Mouse (Mus musculus) lung, embryonic 14.5 days (tissue): ENCODE measurements around the gene Uba5. TPM values are rescaled to one million over a fixed set of nuclear protein-coding genes. Genes with fewer than 3 reads are reported as not detected.
A peak's percentile ranks its signal among the peaks of the same experiment; 100 is the strongest.

Source experiments
- ATAC-seq: fragments of 200-750 bp; cut with Nextera tagmentation; 2 replicates; pipeline ENCODE4 v1.8.0; 2017; ENCODE audit warnings: mild to moderate bottlenecking, moderate TSS enrichment, moderate library complexity; ENCODE audit not compliant: insufficient read depth
- DNase-seq: peaks from one replicate; pipeline ENCODE4 v3.0.0-alpha.2; 2015
- H3K27ac ChIP-seq: fragments of 300-500 bp; sonication (generic); 2 replicates; pipeline ENCODE4 v1.5.1; 2014; ENCODE audit warnings: low read depth, mild to moderate bottlenecking, moderate library complexity
- H3K27me3 ChIP-seq: fragments of 300-500 bp; sonication (generic); 2 replicates; pipeline ENCODE4 v1.6.1; 2014; ENCODE audit warnings: low read length, control low read depth; ENCODE audit not compliant: insufficient read depth
- H3K36me3 ChIP-seq: fragments of 300-500 bp; sonication (generic); 2 replicates; pipeline ENCODE4 v1.6.1; 2014; ENCODE audit warnings: control low read depth; ENCODE audit not compliant: insufficient read depth
- H3K4me1 ChIP-seq: fragments of 300-500 bp; sonication (generic); 2 replicates; pipeline ENCODE4 v1.6.1; 2014; ENCODE audit warnings: antibody characterized with exemption, control low read depth; ENCODE audit not compliant: insufficient read depth
- H3K4me2 ChIP-seq: fragments of 300-500 bp; sonication (generic); 2 replicates; pipeline ENCODE4 v1.6.1; 2014; ENCODE audit warnings: mild to moderate bottlenecking
- H3K4me3 ChIP-seq: fragments of 300-500 bp; sonication (generic); 2 replicates; pipeline ENCODE4 v1.5.1; 2014; ENCODE audit warnings: low read depth, low read length
- H3K9ac ChIP-seq: fragments of 300-500 bp; sonication (generic); 2 replicates; pipeline ENCODE4 v1.6.1; 2014
- H3K9me3 ChIP-seq: fragments of 300-500 bp; sonication (generic); 2 replicates; pipeline ENCODE4 v1.6.1; 2016; ENCODE audit warnings: low read depth, low read length, control low read depth
- CTCF ChIP-seq: IDR thresholded peaks from 2 replicates; pipeline ENCODE4 v1.5.1; 2016; ENCODE audit warnings: antibody characterized with exemption, low read depth
- WGBS: fragments of 180-500 bp; shearing (Covaris S2); extraction: QIAGEN DNeasy Blood & Tissue Kit; methylation state at CpG from one replicate; pipeline ENCODE4 v1.1.7; 2014; 5-methylcytosine and 5-hydroxymethylcytosine counted together
- polyA plus RNA-seq: library from polyadenylated mRNA; unstranded; fragments of >200 nt; fragmentation: Nextera tagmentation; extraction: Ambion mirVana; gene quantifications from 2 replicates; pipeline ENCODE4 v1.2.1, GENCODE M21; 2014

Uba5 gene
- polyA plus RNA-seq, 1 experiment from 2014 or later: 56.2 TPM

GRCm38 (mm10) chr9:104102301-104102700 lies 39.4 kb upstream of the Uba5 start:
- peak; percentile 32 for DNase-seq
- no peaks in the 10 kb centered on the region for H3K36me3 ChIP-seq
- no peak overlapping the region for H3K4me2 ChIP-seq
- peak; percentile 24; the same call in 1 of the 2 replicates for ATAC-seq
- no peak overlapping the region for H3K27ac ChIP-seq
- H3K4me1 ChIP-seq: no peaks in the 10 kb centered on the region
- no peak overlapping the region for H3K9ac ChIP-seq
- H3K4me3 ChIP-seq: no peak overlapping the region
- WGBS: 35% methylated on average over 6 of the region's 6 CpGs
- no peaks in the 10 kb centered on the region for H3K27me3 ChIP-seq
- no peak for TF ChIP-seq CTCF
- H3K9me3 ChIP-seq: no peaks in the 10 kb centered on the region

- no peaks in the 10 kb centered on the region for H3K27me3 ChIP-seq
- no peaks in the 10 kb centered on the region for H3K9me3 ChIP-seq
- no peak overlapping the region for H3K4me3 ChIP-seq
- no peaks in the 10 kb centered on the region for H3K36me3 ChIP-seq
- H3K9ac ChIP-seq: no peak overlapping the region
- 43% methylated on average over 3 of the region's 3 CpGs for WGBS
- H3K4me1 ChIP-seq: no peaks in the 10 kb centered on the region
- no peak for ATAC-seq
- no peak for TF ChIP-seq CTCF
- no peak for DNase-seq
- no peak overlapping the region for H3K4me2 ChIP-seq
- H3K27ac ChIP-seq: no peak overlapping the region
Observed at GRCm38 (mm10) chr9:104101458-104101857, 38.5 kb upstream of the Uba5 start.

- Histone ChIP-seq H3K4me2 (no peak overlapping the region), H3K27me3 (no peaks in the 10 kb centered on the region), H3K9me3 (no peaks in the 10 kb centered on the region), H3K36me3 (no peaks in the 10 kb centered on the region), H3K4me3 (no peak overlapping the region), H3K4me1 (no peaks in the 10 kb centered on the region), H3K9ac (no peak overlapping the region), H3K27ac (no peak overlapping the region)
- ATAC-seq (no peak), DNase-seq (no peak)
- TF ChIP-seq CTCF: no peak
- WGBS: 53% methylated on average over 7 of the region's 7 CpGs
Observed at GRCm38 (mm10) chr9:104100822-104101221, 37.9 kb upstream of the Uba5 start.

DNA sequence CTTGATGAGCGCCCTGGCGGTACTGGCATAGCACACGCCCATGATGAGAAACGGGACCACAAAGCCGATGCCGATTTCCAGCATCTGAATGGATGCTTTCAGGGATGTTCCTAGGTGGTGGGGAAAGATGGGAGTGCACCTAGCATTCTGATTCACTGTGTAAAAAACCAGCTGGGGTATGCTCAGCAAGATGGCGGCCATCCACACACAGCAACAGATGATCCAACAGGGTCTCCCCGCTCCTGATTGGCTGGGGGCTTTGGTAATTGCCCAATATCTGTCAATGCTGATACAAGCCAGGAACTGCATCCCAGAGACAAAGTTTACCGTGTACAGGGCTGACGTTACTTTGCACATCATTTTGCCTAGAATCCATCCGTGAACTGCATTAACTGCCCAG lies 36.1 kb upstream of the Uba5 start:
- no peaks in the 10 kb centered on the region for H3K27me3 ChIP-seq
- no peak overlapping the region for H3K4me3 ChIP-seq
- ATAC-seq (no peak), DNase-seq (no peak)
- no peaks in the 10 kb centered on the region for H3K36me3 ChIP-seq
- 89% methylated on average over 11 of the region's 11 CpGs for WGBS
- H3K9ac ChIP-seq: no peak overlapping the region
- H3K4me1 ChIP-seq: no peaks in the 10 kb centered on the region
- H3K4me2 ChIP-seq: no peak overlapping the region
- H3K27ac ChIP-seq: no peak overlapping the region
- H3K9me3 ChIP-seq: no peaks in the 10 kb centered on the region
- TF ChIP-seq CTCF: no peak

DNA sequence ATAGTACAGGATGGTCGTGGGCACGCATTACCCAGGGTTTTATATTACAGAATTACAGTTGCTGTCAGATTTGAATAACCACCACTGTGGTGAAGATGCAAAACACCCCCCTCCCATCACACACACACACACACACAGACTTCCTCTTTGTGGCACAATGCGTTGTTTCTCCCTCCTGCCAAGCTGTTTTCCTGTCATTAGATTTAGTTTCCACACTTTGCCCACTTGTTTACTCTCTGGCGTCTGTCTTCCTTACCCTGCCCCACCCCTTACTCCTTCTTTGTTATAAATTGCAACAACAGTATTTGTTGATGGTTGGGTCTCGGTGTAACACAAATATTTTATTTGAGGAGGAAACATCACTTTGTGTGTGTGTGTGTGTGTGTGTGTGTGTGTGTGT lies 35.3 kb upstream of the Uba5 start:
- no peak for ATAC-seq

GRCm38 (mm10) chr9:104092945-104093344 lies 30.0 kb upstream of the Uba5 start:
- Histone ChIP-seq H3K36me3 (no peaks in the 10 kb centered on the region), H3K27ac (no peak overlapping the region), H3K4me3 (no peak overlapping the region), H3K4me2 (no peak overlapping the region), H3K9me3 (no peaks in the 10 kb centered on the region), H3K9ac (no peak overlapping the region), H3K4me1 (no peaks in the 10 kb centered on the region), H3K27me3 (no peaks in the 10 kb centered on the region)
- no peak for ATAC-seq
- WGBS: 90% methylated on average over 5 of the region's 5 CpGs
- no peak for TF ChIP-seq CTCF
- DNase-seq: no peak

More for the DNA sequence above, 35.3 kb upstream of the Uba5 start:
- 49% methylated on average over 5 of the region's 5 CpGs for WGBS
- DNase-seq: peak; percentile 23
- no peak overlapping the region for H3K4me3 ChIP-seq
- H3K9me3 ChIP-seq: no peaks in the 10 kb centered on the region
- H3K4me1 ChIP-seq: no peaks in the 10 kb centered on the region
- no peak overlapping the region for H3K27ac ChIP-seq
- H3K27me3 ChIP-seq: no peaks in the 10 kb centered on the region
- no peak overlapping the region for H3K9ac ChIP-seq
- H3K4me2 ChIP-seq: no peak overlapping the region
- no peaks in the 10 kb centered on the region for H3K36me3 ChIP-seq
- TF ChIP-seq CTCF: no peak

DNA sequence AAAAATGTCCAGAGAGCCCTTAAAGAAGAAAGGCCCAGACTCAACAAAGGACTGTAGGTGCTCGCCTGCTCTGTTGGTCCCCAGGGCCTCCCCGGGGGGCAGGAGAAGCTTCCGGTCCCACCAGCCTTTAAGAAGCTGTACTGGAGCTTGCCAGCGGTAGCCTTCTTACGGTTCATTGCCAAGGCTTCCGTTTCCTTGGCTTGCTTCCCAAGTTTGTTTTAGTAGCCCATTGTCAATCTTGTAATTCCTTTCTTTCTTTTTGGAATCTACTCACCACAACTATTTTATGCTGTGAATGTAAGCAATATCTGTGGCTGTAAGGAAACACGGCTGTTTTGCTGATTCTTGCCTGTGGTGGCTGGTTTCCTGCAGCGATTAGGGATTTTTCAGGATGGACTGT lies 25.6 kb upstream of the Uba5 start:
- TF ChIP-seq CTCF: no peak
- no peaks in the 10 kb centered on the region for H3K4me1 ChIP-seq
- no peaks in the 10 kb centered on the region for H3K27me3 ChIP-seq
- DNase-seq (peak; percentile 78), ATAC-seq (peak; percentile 49; the same call in 1 of the 2 replicates)
- peak overlapping the region; percentile 74 for H3K27ac ChIP-seq
- H3K4me2 ChIP-seq: 0 out of 2 replicates have a peak overlapping the region, but pooled peaks have one; percentile 12
- WGBS: 51% methylated on average over 8 of the region's 8 CpGs
- H3K9me3 ChIP-seq: no peaks in the 10 kb centered on the region
- H3K9ac ChIP-seq: no peak overlapping the region
- no peak overlapping the region for H3K4me3 ChIP-seq
- no peaks in the 10 kb centered on the region for H3K36me3 ChIP-seq
